Mouse (Mus musculus): Measurements from ENCODE around the gene Gm17078.
"Not testable (repeated sequence)": the region's sequence is repeated elsewhere in the genome, so short reads cannot be mapped to it uniquely, and the experiment has no call there.

The Gm17078 gene

DNA sequence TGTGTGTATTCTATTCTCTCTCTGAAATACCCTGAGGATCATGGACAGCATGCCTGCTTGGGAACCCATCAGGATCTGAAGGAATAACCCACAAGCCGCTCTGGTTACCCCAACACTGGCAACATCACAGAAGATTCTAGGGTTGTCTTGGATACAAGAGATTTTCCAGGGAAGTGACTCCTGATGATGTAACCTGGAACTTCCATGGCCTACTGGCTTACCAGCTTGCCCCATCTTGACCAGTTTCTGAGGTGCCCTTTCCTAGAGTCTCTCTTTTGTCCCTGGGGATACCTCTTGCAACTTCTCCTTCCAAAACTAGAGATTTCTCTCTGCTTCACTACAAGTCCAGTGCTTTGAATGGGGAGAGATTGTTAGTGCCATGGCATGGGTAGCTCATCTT lies at the start of gene Gm17078:
Gm17078 (minus strand) TSS at position 101 of the 400 bp plus-strand sequence.
- no peak for DNase-seq (ENCODE audit: low spot score in 2 of 2)

DNA sequence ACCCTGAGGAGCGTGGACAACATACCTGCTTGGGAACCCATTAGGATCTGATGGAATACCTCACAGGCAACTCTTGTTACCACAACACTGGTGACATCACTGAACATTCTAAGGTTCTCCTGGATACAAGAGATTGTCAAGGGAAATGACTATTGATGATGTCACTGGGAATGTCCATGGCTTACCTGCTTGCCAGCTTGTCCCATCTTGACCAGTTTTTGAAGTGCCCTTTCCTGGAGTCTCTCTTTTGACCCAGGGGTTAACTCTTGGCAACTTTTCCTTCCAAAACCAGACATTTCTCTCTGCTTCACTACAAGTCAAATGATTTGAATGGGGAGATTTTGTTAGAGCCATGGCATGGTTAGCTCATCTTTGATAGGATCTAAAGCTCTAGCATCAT lies 24.5 kb upstream of the Gm17078 start, which contains the start of gene Gm4181:
Gm4181 (minus strand) TSS at position 101 of the 400 bp plus-strand sequence.
- not testable (repeated sequence) for DNase-seq (ENCODE audit: low spot score in 2 of 2)

DNA sequence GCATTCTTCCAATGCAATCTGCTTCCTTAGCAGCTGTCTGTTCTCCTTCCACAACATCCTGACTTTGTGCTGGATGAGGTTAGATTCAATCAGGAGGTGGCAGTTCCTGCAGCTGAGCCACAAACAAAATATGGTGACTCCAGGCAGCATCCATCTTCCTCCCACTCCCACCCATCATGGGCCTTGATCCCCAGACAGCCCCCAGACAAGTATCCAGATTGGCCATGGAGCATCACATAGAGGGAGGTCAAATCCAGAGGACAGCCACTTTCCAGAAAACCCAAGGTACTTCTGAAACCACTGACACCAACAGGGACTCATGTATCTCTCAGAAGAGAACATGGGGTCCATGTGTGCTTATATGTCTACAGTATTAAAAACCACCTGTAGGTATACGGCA lies 21.3 kb upstream of the Gm17078 start:
- DNase-seq (ENCODE audit: low spot score in 2 of 2), result peak; percentile 1

DNA sequence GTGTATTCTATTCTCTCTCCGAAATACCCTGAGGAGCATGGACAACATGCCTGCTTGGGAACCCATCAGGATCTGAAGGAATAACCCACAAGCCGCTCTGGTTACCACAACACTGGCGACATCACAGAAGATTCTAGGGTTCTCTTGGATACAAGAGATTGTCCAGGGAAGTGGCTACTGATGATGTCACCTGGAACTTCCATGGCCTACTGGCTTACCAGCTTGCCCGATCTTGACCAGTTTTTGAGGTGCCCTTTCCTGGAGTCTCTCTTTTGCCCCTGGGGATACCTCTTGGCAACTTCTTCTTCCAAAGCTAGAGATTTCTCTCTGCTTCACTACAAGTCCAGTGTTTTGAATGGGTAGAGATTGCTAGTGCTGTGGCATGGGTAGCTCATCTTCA lies 19.1 kb downstream of the Gm17078 start, which contains the start of gene Gm17174:
Gm17174 (minus strand) TSS at position 101 of the 400 bp plus-strand sequence.
- DNase-seq (ENCODE audit: low spot score in 2 of 2), result not testable (repeated sequence)

DNA sequence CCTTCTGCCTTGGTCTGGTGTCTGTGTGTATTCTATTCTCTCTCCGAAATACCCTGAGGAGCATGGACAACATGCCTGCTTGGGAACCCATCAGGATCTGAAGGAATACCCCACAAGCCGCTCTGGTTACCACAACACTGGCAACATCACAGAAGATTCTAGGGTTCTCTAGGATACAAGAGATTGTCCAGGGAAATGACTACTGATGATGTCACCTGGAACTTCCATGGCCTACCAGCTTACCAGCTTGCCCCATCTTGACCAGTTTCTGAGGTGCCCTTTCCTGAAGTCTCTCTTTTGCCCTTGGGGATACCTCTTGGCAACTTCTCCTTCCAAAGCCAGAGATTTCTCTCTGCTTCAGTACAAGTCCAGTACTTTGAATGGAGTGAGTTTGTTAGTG lies 37.1 kb downstream of the Gm17078 start, which contains the start of gene Gm17175:
Gm17175 (minus strand) TSS at position 101 of the 400 bp plus-strand sequence.
- not testable (repeated sequence) for DNase-seq (ENCODE audit: low spot score in 2 of 2)

Data from frontal cortex, postnatal 36 days (tissue).